Mouse (Mus musculus) olfactory bulb, adult 2 months (tissue): ENCODE results near the gene Asphd2.

Experiments used
- CTCF ChIP-seq: fragments of 200-500 bp; IDR thresholded peaks from 2 replicates; pipeline ENCODE4 v1.5.1; 2012; ENCODE audit warnings: low read depth, mild to moderate bottlenecking, low read length, moderate library complexity; ENCODE audit not compliant: insufficient read depth
- POLR2A ChIP-seq: fragments of 200-500 bp; IDR thresholded peaks from 2 replicates; pipeline ENCODE4 v1.6.1; 2012; ENCODE audit warnings: mild to moderate bottlenecking, low read depth, low read length, moderate library complexity; ENCODE audit not compliant: insufficient read depth

DNA sequence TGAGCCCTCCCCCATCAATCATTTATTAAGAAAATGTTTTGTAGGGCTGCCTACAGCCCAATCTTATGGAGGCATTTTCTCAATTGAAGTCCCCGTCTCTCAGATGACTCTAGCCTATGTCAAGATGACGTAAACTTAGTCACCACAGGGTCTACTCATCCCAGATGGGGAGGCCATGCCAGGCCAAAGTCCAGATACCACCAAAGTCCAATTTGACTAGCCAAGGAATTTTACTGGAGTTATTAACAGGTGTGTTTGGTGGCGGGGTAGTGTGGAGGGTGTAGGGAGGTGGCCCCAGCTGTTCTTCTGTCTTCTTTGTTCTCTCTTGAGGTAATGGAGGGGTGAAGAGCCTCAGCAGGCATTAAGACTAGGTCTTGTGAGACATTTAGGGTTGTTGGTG lies 34.6 kb downstream of the Asphd2 start:
- TF ChIP-seq POLR2A (no peak), CTCF (no peak)
